Mouse (Mus musculus) neural tube, embryonic 11.5 days (tissue): ENCODE data around the gene Ndufa10. TPM values are rescaled to one million over a fixed set of nuclear protein-coding genes. Genes with fewer than 3 reads are reported as not detected.
"Not testable (repeated sequence)": the region's sequence is repeated elsewhere in the genome, so short reads cannot be mapped to it uniquely, and the experiment has no call there.

ENCODE experiments used
- ATAC-seq: fragments of 200-750 bp; cut with Nextera tagmentation; 2 replicates; pipeline ENCODE4 v1.8.0; 2017; ENCODE audit warnings: moderate number of reproducible peaks, mild to moderate bottlenecking, moderate TSS enrichment, moderate library complexity; ENCODE audit not compliant: insufficient read depth, low FRiP score, low TSS enrichment
- DNase-seq: peaks from one replicate; pipeline ENCODE4 v3.0.0-alpha.2; 2015; ENCODE audit warnings: low spot score
- H3K27ac ChIP-seq: fragments of 300-500 bp; sonication (generic); 2 replicates; pipeline ENCODE4 v1.5.1; 2014; ENCODE audit warnings: low read depth, mild to moderate bottlenecking, low read length
- H3K27me3 ChIP-seq: fragments of 300-500 bp; sonication (generic); 2 replicates; pipeline ENCODE4 v1.6.1; 2014; ENCODE audit warnings: mild to moderate bottlenecking, low read length, mixed read lengths; ENCODE audit not compliant: control insufficient read depth, insufficient read depth
- H3K36me3 ChIP-seq: fragments of 300-500 bp; sonication (generic); 2 replicates; pipeline ENCODE4 v1.6.1; 2014; ENCODE audit warnings: mild to moderate bottlenecking, low read length, moderate library complexity, mixed read lengths; ENCODE audit not compliant: control insufficient read depth, insufficient read depth
- H3K4me1 ChIP-seq: fragments of 300-500 bp; sonication (generic); 2 replicates; pipeline ENCODE4 v1.6.1; 2014; ENCODE audit warnings: low read length, mixed read lengths; ENCODE audit not compliant: control insufficient read depth, insufficient read depth
- H3K4me2 ChIP-seq: fragments of 300-500 bp; sonication (generic); 2 replicates; pipeline ENCODE4 v1.6.1; 2014; ENCODE audit warnings: low read depth, mild to moderate bottlenecking, moderate library complexity
- H3K4me3 ChIP-seq: fragments of 300-500 bp; sonication (generic); 2 replicates; pipeline ENCODE4 v1.5.1; 2014; ENCODE audit warnings: low read depth, low read length
- H3K9ac ChIP-seq: fragments of 300-500 bp; sonication (generic); 2 replicates; pipeline ENCODE4 v1.6.1; 2014; ENCODE audit warnings: mild to moderate bottlenecking, low read length
- H3K9me3 ChIP-seq: fragments of 300-500 bp; sonication (generic); 2 replicates; pipeline ENCODE4 v1.6.1; 2016; ENCODE audit warnings: low read length; ENCODE audit not compliant: control insufficient read depth
- WGBS: fragments of 180-500 bp; shearing (Covaris S2); extraction: QIAGEN DNeasy Blood & Tissue Kit; methylation state at CpG from one replicate; pipeline ENCODE4 v1.1.7; 2014; 5-methylcytosine and 5-hydroxymethylcytosine counted together
- polyA plus RNA-seq: library from polyadenylated mRNA; unstranded; fragments of >200 nt; fragmentation: Nextera tagmentation; extraction: Ambion mirVana; gene quantifications from 2 replicates; pipeline ENCODE4 v1.2.1, GENCODE M21; 2014

Gene Ndufa10
- 296 TPM in 2 replicates for polyA plus RNA-seq

DNA sequence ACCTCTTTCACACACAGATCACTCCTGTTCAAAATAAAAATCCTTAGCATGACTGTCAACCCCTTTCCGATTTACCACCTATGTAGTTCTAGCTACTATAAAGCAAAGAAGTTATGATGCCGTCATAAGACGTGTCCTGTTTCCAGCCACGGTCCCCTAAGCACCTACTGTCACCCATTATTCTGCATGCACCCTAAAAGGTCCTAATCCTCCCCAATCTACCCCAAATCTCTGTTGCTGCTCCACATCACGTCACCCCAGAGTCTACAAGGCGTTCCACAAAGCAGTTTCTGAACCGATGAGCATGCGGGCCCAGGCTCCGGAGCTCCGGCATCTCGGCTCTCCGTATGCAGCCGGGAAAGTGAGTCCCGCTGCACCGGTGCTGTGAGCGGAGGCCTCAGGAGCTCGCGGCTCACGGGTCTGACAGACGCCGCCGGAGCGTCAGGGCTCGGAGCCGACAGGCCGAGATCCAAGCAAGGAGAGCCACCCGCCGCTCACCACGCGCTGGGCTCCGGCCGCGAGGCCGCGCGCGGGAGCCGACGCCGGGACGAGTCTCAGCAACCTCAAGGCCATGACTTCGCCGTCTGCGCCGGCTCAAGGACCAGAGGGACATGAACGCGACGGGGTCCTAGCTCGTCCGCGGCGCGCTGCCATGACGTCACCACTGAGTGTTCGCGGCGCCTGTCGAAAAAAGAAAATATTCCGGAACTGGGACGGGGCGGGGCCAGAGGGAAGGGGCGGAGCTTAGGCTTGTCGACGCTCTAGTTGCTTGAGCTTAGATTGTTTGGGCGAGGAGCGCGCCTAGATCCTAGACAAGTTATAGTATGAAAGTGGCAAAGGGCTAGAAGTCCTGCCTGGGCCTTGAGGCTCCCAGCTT, at the start of gene Ndufa10:
TSS of gene Ndufa10 (minus strand) at position 696 of the 877 bp plus-strand sequence.
- peaks cover 6% of the 10 kb centered on the region; the same call in 1 of the 2 replicates for H3K4me1 ChIP-seq
- H3K4me2 ChIP-seq: peak within 1 kb of the TSS; percentile 92
- H3K4me3 ChIP-seq: peak within 1 kb of the TSS; percentile 97
- WGBS: under 1% methylated on average over 67 of the region's 67 CpGs
- ATAC-seq: peak; percentile 92
- H3K9ac ChIP-seq: peak within 1 kb of the TSS; percentile 95
- no peaks in the 10 kb centered on the region for H3K9me3 ChIP-seq
- peaks cover 2% of the 10 kb centered on the region; the same call in 1 of the 2 replicates for H3K36me3 ChIP-seq
- H3K27ac ChIP-seq: peak within 1 kb of the TSS; percentile 67; the same call in 1 of the 2 replicates
- DNase-seq: peak; percentile 94
- H3K27me3 ChIP-seq: no peaks in the 10 kb centered on the region

- Histone ChIP-seq H3K9ac (no peak overlapping the region), H3K4me2 (no peak overlapping the region), H3K9me3 (no peaks in the 10 kb centered on the region), H3K36me3 (no peaks in the 10 kb centered on the region), H3K4me3 (no peak overlapping the region), H3K4me1 (no peaks in the 10 kb centered on the region), H3K27me3 (no peaks in the 10 kb centered on the region), H3K27ac (no peak overlapping the region)
- DNase-seq (peak; percentile 65), ATAC-seq (no peak)
- 24% methylated on average over 10 of the region's 10 CpGs for WGBS
These were observed 47.7 kb upstream of the Ndufa10 start for GRCm38 (mm10) chr1:92521376-92521775.

- no peak overlapping the region for H3K9ac ChIP-seq
- 88% methylated on average over 6 of the region's 6 CpGs for WGBS
These were observed 45.4 kb upstream of the Ndufa10 start for GRCm38 (mm10) chr1:92519046-92519445.

GRCm38 (mm10) chr1:92518561-92518960, 44.9 kb upstream of the Ndufa10 start, which contains the start of gene Olfr1414:
Gene Olfr1414, minus strand, starts transcription at chr1:92518661.
- ATAC-seq: no peak
- H3K4me2 ChIP-seq: no peak within 1 kb of the TSS
- no peak within 1 kb of the TSS for H3K9ac ChIP-seq
- no peaks in the 10 kb centered on the region for H3K9me3 ChIP-seq
- no peaks in the 10 kb centered on the region for H3K4me1 ChIP-seq
- H3K27me3 ChIP-seq: no peaks in the 10 kb centered on the region
- H3K36me3 ChIP-seq: no peaks in the 10 kb centered on the region
- no peak within 1 kb of the TSS for H3K27ac ChIP-seq
- no peak within 1 kb of the TSS for H3K4me3 ChIP-seq
- WGBS: 85% methylated on average over 3 of the region's 3 CpGs
- no peak for DNase-seq

More at GRCm38 (mm10) chr1:92519046-92519445, 45.4 kb upstream of the Ndufa10 start:
- Histone ChIP-seq H3K9me3 (no peaks in the 10 kb centered on the region), H3K4me3 (no peak overlapping the region), H3K27ac (no peak overlapping the region), H3K4me2 (no peak overlapping the region), H3K4me1 (no peaks in the 10 kb centered on the region), H3K27me3 (no peaks in the 10 kb centered on the region), H3K36me3 (no peaks in the 10 kb centered on the region)
- ATAC-seq (no peak), DNase-seq (no peak)

DNA sequence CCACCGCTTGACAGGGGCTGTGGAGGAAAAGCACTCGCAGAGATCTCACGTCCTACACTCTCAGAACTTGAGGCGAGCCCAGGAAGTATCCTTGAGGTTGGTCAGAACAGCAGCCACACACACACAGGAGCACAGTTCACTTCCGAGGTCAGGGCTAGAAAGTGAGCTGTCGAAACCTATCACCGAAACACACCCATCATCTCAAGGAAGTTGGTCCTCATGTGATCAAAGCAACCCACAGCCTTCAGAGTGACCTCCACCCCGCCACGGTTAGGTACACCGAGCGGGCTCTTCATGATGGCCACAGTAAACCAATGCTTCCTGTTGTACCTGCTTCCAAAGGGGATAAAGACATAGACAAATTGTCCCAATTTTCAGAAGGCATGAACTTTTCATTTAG, 41.7 kb upstream of the Ndufa10 start:
- DNase-seq: no peak

DNA sequence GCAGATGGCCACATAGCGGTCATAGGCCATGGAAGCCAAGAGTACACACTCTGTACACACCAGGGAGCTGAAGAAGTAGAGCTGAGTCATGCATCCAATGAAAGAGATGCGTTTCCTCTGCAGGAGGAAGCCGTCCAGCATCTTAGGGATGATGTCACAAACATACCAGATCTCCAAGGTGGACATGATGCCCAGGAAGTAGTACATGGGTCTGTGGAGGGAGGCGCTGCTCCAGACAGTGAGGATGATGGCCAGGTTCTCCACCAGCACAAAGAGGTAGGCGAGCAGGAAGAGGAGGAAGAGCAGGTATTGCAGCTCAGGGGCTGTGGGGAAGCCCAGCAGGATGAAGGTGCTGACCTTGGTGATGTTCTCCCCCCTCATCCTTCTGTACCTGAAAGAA, 38.0 kb upstream of the Ndufa10 start:
- ATAC-seq: not testable (repeated sequence)
- 88% methylated on average over 4 of the region's 5 CpGs for WGBS

More for the DNA sequence above, 41.7 kb upstream of the Ndufa10 start:
- Histone ChIP-seq H3K4me1 (no peaks in the 10 kb centered on the region), H3K27me3 (no peaks in the 10 kb centered on the region), H3K9ac (no peak overlapping the region), H3K4me3 (no peak overlapping the region), H3K27ac (no peak overlapping the region), H3K4me2 (no peak overlapping the region), H3K36me3 (no peaks in the 10 kb centered on the region), H3K9me3 (no peaks in the 10 kb centered on the region)
- no peak for ATAC-seq
- WGBS: 88% methylated on average over 11 of the region's 11 CpGs

GRCm38 (mm10) chr1:92496001-92496400, 22.3 kb upstream of the Ndufa10 start, which contains the start of gene Olfr1415:
Gene Olfr1415, minus strand, starts transcription at chr1:92496101.
- no peak within 1 kb of the TSS for H3K4me2 ChIP-seq
- no peaks in the 10 kb centered on the region for H3K9me3 ChIP-seq
- no peaks in the 10 kb centered on the region for H3K36me3 ChIP-seq
- 77% methylated on average over 2 of the region's 2 CpGs for WGBS
- H3K27ac ChIP-seq: no peak within 1 kb of the TSS
- DNase-seq (no peak), ATAC-seq (no peak)
- no peaks in the 10 kb centered on the region for H3K4me1 ChIP-seq
- no peak within 1 kb of the TSS for H3K9ac ChIP-seq
- no peaks in the 10 kb centered on the region for H3K27me3 ChIP-seq
- no peak within 1 kb of the TSS for H3K4me3 ChIP-seq

More for the DNA sequence above, 38.0 kb upstream of the Ndufa10 start:
- not testable (repeated sequence) for H3K4me1 ChIP-seq, H3K36me3 ChIP-seq, H3K4me3 ChIP-seq, DNase-seq, H3K9me3 ChIP-seq, H3K27ac ChIP-seq, H3K27me3 ChIP-seq, H3K4me2 ChIP-seq, H3K9ac ChIP-seq

GRCm38 (mm10) chr1:92485013-92485412, 11.4 kb upstream of the Ndufa10 start, which contains the start of gene Olfr1416:
Gene Olfr1416, minus strand, starts transcription at chr1:92485113.
- no peaks in the 10 kb centered on the region for H3K9me3 ChIP-seq
- H3K9ac ChIP-seq: no peak within 1 kb of the TSS
- no peaks in the 10 kb centered on the region for H3K4me1 ChIP-seq
- no peak within 1 kb of the TSS for H3K4me2 ChIP-seq
- no peak within 1 kb of the TSS for H3K4me3 ChIP-seq
- H3K27me3 ChIP-seq: no peaks in the 10 kb centered on the region
- DNase-seq (no peak), ATAC-seq (no peak)
- H3K27ac ChIP-seq: no peak within 1 kb of the TSS
- no peaks in the 10 kb centered on the region for H3K36me3 ChIP-seq
